Mouse (Mus musculus): ENCODE measurements around the gene Lgi4. TPM values are rescaled to one million over a fixed set of nuclear protein-coding genes. Genes with fewer than 3 reads are reported as not detected.
A peak's percentile ranks its signal among the peaks of the same experiment; 100 is the strongest.

Lgi4 gene
- polyA plus RNA-seq (2012; rRNA removed) = 2.5 and 3.0 TPM in 2 replicates

GRCm38 (mm10) chr7:31059108-31059507, at the start of gene Lgi4:
Lgi4 (plus strand) TSS chr7:31059342.
- Histone ChIP-seq H3K36me3 (ENCODE audit: control insufficient read depth, insufficient read depth, low read length) (no peaks in the 10 kb centered on the region), H3K27ac (ENCODE audit: insufficient read depth, low read depth, low read length) (no peak within 1 kb of the TSS), H3K4me1 (ENCODE audit: control insufficient read depth, insufficient read depth, insufficient read length, low read length) (peaks cover 2% of the 10 kb centered on the region; the same call in 1 of the 2 replicates), H3K27me3 (ENCODE audit: control insufficient read depth, insufficient read depth, low read length) (no peaks in the 10 kb centered on the region; the same call in 1 of the 2 replicates), H3K4me3 (ENCODE audit: low read depth, low read length) (no peak within 1 kb of the TSS)
- 1% methylated on average over 2 of the region's 2 CpGs for WGBS
- TF ChIP-seq POLR2A (IDR thresholded peaks at IDR 0.05; ENCODE audit: low read depth, low read length) (no peak), CTCF (IDR thresholded peaks at IDR 0.05; ENCODE audit: extremely low read depth, insufficient read length, insufficient replicate concordance, low read depth, low read length) (peak; percentile 95)

DNA sequence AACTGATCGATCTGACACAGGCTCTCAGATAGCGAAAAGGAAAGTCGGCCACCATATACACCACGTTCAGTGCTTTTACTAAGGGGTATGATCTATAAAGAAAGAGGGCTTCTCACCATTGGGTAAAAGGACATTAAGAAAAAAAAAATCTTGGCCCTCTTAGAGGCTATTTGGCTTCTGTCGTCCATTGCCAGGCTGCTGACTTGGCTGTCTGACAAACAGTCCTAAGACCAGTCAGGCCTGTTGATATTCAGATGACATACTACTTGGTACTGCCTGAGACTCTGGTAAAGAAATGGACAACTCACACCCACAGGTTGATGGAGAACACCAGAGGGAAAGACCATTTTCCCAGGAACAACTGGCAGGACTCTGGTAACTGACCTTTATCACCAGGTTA, 46.2 kb upstream of the Lgi4 start:
- Histone ChIP-seq H3K4me3 (ENCODE audit: low read depth, low read length) (no peak overlapping the region), H3K27me3 (ENCODE audit: control insufficient read depth, insufficient read depth, low read length) (no peaks in the 10 kb centered on the region), H3K4me1 (ENCODE audit: control insufficient read depth, insufficient read depth, insufficient read length, low read length) (peaks cover 9% of the 10 kb centered on the region; the same call in 1 of the 2 replicates), H3K36me3 (ENCODE audit: control insufficient read depth, insufficient read depth, low read length) (no peaks in the 10 kb centered on the region), H3K27ac (ENCODE audit: insufficient read depth, low read depth, low read length) (no peak overlapping the region)
- 61% methylated on average over 5 of the region's 5 CpGs for WGBS
- TF ChIP-seq CTCF (IDR thresholded peaks at IDR 0.05; ENCODE audit: extremely low read depth, insufficient read length, insufficient replicate concordance, low read depth, low read length) (no peak), POLR2A (IDR thresholded peaks at IDR 0.05; ENCODE audit: low read depth, low read length) (no peak)

GRCm38 (mm10) chr7:31017104-31017901, 41.8 kb upstream of the Lgi4 start:
- WGBS = 27% methylated on average over 10 of the region's 10 CpGs
- TF ChIP-seq CTCF (IDR thresholded peaks at IDR 0.05; ENCODE audit: extremely low read depth, insufficient read length, insufficient replicate concordance, low read depth, low read length) (no peak), POLR2A (IDR thresholded peaks at IDR 0.05; ENCODE audit: low read depth, low read length) (no peak)
- peaks cover 6% of the 10 kb centered on the region; the same call in 1 of the 2 replicates for H3K4me1 ChIP-seq (ENCODE audit: control insufficient read depth, insufficient read depth, insufficient read length, low read length)
- H3K27ac ChIP-seq (ENCODE audit: insufficient read depth, low read depth, low read length) = no peak overlapping the region
- H3K27me3 ChIP-seq (ENCODE audit: control insufficient read depth, insufficient read depth, low read length) = no peaks in the 10 kb centered on the region
- H3K36me3 ChIP-seq (ENCODE audit: control insufficient read depth, insufficient read depth, low read length) = no peaks in the 10 kb centered on the region
- H3K4me3 ChIP-seq (ENCODE audit: low read depth, low read length) = no peak overlapping the region

- Histone ChIP-seq H3K36me3 (ENCODE audit: control insufficient read depth, insufficient read depth, low read length) (no peaks in the 10 kb centered on the region), H3K4me1 (ENCODE audit: control insufficient read depth, insufficient read depth, insufficient read length, low read length) (no peaks in the 10 kb centered on the region), H3K27me3 (ENCODE audit: control insufficient read depth, insufficient read depth, low read length) (no peaks in the 10 kb centered on the region), H3K27ac (ENCODE audit: insufficient read depth, low read depth, low read length) (no peak overlapping the region), H3K4me3 (ENCODE audit: low read depth, low read length) (no peak overlapping the region)
- 66% methylated on average over 8 of the region's 8 CpGs for WGBS
- TF ChIP-seq POLR2A (IDR thresholded peaks at IDR 0.05; ENCODE audit: low read depth, low read length) = no peak
- no peak for TF ChIP-seq CTCF (IDR thresholded peaks at IDR 0.05; ENCODE audit: extremely low read depth, insufficient read length, insufficient replicate concordance, low read depth, low read length)
Observed at GRCm38 (mm10) chr7:31028609-31029008, 30.5 kb upstream of the Lgi4 start.

- Histone ChIP-seq H3K27me3 (ENCODE audit: control insufficient read depth, insufficient read depth, low read length) (no peaks in the 10 kb centered on the region), H3K4me1 (ENCODE audit: control insufficient read depth, insufficient read depth, insufficient read length, low read length) (no peaks in the 10 kb centered on the region), H3K36me3 (ENCODE audit: control insufficient read depth, insufficient read depth, low read length) (no peaks in the 10 kb centered on the region), H3K4me3 (ENCODE audit: low read depth, low read length) (no peak overlapping the region), H3K27ac (ENCODE audit: insufficient read depth, low read depth, low read length) (no peak overlapping the region)
- TF ChIP-seq CTCF (IDR thresholded peaks at IDR 0.05; ENCODE audit: extremely low read depth, insufficient read length, insufficient replicate concordance, low read depth, low read length) (no peak), POLR2A (IDR thresholded peaks at IDR 0.05; ENCODE audit: low read depth, low read length) (no peak)
- 78% methylated on average over 2 of the region's 2 CpGs for WGBS
Observed at GRCm38 (mm10) chr7:31030717-31031116, 28.4 kb upstream of the Lgi4 start.

- TF ChIP-seq CTCF (IDR thresholded peaks at IDR 0.05; ENCODE audit: extremely low read depth, insufficient read length, insufficient replicate concordance, low read depth, low read length) = no peak
- no peak for TF ChIP-seq POLR2A (IDR thresholded peaks at IDR 0.05; ENCODE audit: low read depth, low read length)
- WGBS = 80% methylated on average over 7 of the region's 7 CpGs
- Histone ChIP-seq H3K4me3 (ENCODE audit: low read depth, low read length) (no peak overlapping the region), H3K36me3 (ENCODE audit: control insufficient read depth, insufficient read depth, low read length) (no peaks in the 10 kb centered on the region), H3K4me1 (ENCODE audit: control insufficient read depth, insufficient read depth, insufficient read length, low read length) (no peaks in the 10 kb centered on the region), H3K27ac (ENCODE audit: insufficient read depth, low read depth, low read length) (no peak overlapping the region), H3K27me3 (ENCODE audit: control insufficient read depth, insufficient read depth, low read length) (no peaks in the 10 kb centered on the region)
Observed at GRCm38 (mm10) chr7:31031731-31032130, 27.4 kb upstream of the Lgi4 start.

DNA sequence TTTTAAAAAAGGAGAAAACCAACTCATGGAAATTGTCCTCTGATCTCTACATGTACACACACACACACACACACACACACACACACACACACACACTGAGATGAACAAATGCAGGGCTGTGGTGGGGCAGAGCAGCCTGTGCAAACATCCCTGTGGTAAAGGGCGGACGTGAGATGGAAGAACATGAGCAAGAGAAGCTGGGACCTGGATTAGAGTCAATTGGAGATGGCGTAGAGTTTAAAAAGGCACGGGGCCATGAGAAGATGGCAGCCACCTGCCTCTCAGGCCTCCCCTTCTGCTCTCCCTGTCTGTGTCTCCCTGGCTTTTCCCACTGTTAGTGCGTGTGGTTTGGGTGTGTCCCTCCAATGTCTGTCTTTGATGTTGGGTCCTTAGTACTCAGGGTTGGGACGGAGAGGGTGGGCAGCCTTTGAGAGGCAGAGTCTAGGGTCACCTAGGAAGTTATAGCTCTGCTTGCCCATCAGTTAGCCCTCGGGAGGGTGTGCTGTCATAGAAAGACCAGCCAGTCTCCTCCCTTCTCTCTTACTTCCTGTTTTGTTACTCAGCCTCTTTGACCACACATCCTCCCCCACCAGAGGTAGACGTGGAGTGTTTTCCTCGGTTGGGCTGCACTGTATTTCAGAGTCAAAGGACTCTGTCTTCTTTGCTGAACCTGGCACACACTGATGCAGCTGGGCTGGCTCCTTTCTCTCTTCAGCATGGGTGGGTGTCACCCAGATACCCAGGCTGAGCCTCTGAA, 25.6 kb upstream of the Lgi4 start:
- H3K4me3 ChIP-seq (ENCODE audit: low read depth, low read length) = no peak overlapping the region
- peak overlapping the region; percentile 69 for H3K27ac ChIP-seq (ENCODE audit: insufficient read depth, low read depth, low read length)
- WGBS = 48% methylated on average over 9 of the region's 9 CpGs
- no peaks in the 10 kb centered on the region for H3K36me3 ChIP-seq (ENCODE audit: control insufficient read depth, insufficient read depth, low read length)
- no peaks in the 10 kb centered on the region for H3K27me3 ChIP-seq (ENCODE audit: control insufficient read depth, insufficient read depth, low read length)
- TF ChIP-seq POLR2A (IDR thresholded peaks at IDR 0.05; ENCODE audit: low read depth, low read length) (no peak), CTCF (IDR thresholded peaks at IDR 0.05; ENCODE audit: extremely low read depth, insufficient read length, insufficient replicate concordance, low read depth, low read length) (no peak)
- H3K4me1 ChIP-seq (ENCODE audit: control insufficient read depth, insufficient read depth, insufficient read length, low read length) = no peaks in the 10 kb centered on the region

All from small intestine, adult 2 months (tissue).